Mouse (Mus musculus) MEL (cell line): ENCODE results near the gene Sh3glb1. TPM values are rescaled to one million over a fixed set of nuclear protein-coding genes. Genes with fewer than 3 reads are reported as not detected.

Source experiments
- DNase-seq: peaks from one replicate; pipeline ENCODE4 v3.0.0; 2011; ENCODE audit warnings: low read depth, low spot score
- H3K27ac ChIP-seq: 2 replicates; pipeline ENCODE4 v1.5.1; 2012; ENCODE audit warnings: low read depth, mild to moderate bottlenecking, control low read depth, low read length, moderate library complexity; ENCODE audit not compliant: control insufficient read depth
- H3K27me3 ChIP-seq, 2 experiments: fragments of 150-350 bp in 1 of 2; sonication (generic) in 1 of 2; 2 replicates each; pipeline ENCODE4 v1.6.1; 2012; ENCODE audit warnings: low read length in 2 of 2, mild to moderate bottlenecking in 2 of 2, improper control_type of control experiment in 1 of 2, moderate library complexity in 1 of 2; ENCODE audit not compliant: insufficient read depth in 2 of 2, control insufficient read depth in 1 of 2
- H3K36me3 ChIP-seq, 2 experiments: 2 replicates each; pipeline ENCODE4 v1.6.1; 2012 to 2014; ENCODE audit warnings: low read length in 2 of 2, improper control_type of control experiment in 1 of 2, inconsistent platforms in 1 of 2, mild to moderate bottlenecking in 1 of 2; ENCODE audit not compliant: insufficient read depth in 2 of 2, control insufficient read depth in 1 of 2
- H3K4me1 ChIP-seq, 2 experiments: fragments of 150-350 bp in 1 of 2; sonication (generic) in 1 of 2; 2 replicates each; pipeline ENCODE4 v1.6.1; 2012; ENCODE audit warnings: low read length in 2 of 2, improper control_type of control experiment in 1 of 2, mild to moderate bottlenecking in 1 of 2; ENCODE audit not compliant: insufficient read depth in 2 of 2, control insufficient read depth in 1 of 2
- H3K4me3 ChIP-seq, 2 experiments: fragments of 150-350 bp in 1 of 2; sonication (generic) in 1 of 2; 2 replicates each; pipeline ENCODE4 v1.5.1; 2012; ENCODE audit warnings: low read depth in 2 of 2, low read length in 2 of 2, mild to moderate bottlenecking in 2 of 2, moderate library complexity in 2 of 2, control low read depth in 1 of 2, improper control_type of control experiment in 1 of 2; ENCODE audit not compliant: control insufficient read depth in 1 of 2, insufficient read depth in 1 of 2
- H3K79me2 ChIP-seq: 2 replicates; pipeline ENCODE4 v1.6.1; 2012; ENCODE audit warnings: mild to moderate bottlenecking, low read length, moderate library complexity; ENCODE audit not compliant: control insufficient read depth, poor library complexity, insufficient read depth
- H3K9ac ChIP-seq: 2 replicates; pipeline ENCODE4 v1.6.1; 2012; ENCODE audit warnings: low read depth, mild to moderate bottlenecking, control low read depth, low read length, moderate library complexity; ENCODE audit not compliant: control insufficient read depth, poor library complexity, severe bottlenecking
- H3K9me3 ChIP-seq: fragments of 150-350 bp; sonication (generic); replicated peaks from 2 replicates; pipeline ENCODE4 v1.6.1; 2012; ENCODE audit warnings: mild to moderate bottlenecking, low read length, improper control_type of control experiment, moderate library complexity; ENCODE audit not compliant: insufficient read depth
- BHLHE40 ChIP-seq: IDR thresholded peaks from 2 replicates; pipeline ENCODE4 v1.6.1; 2012; ENCODE audit warnings: low read depth, mild to moderate bottlenecking, inconsistent platforms, low read length, improper control_type of control experiment, borderline replicate concordance
- CHD1 ChIP-seq: IDR thresholded peaks from 2 replicates; pipeline ENCODE4 v1.6.1; 2012; ENCODE audit warnings: low read depth, mild to moderate bottlenecking, inconsistent platforms, low read length, improper control_type of control experiment
- E2F4 ChIP-seq: IDR thresholded peaks from 2 replicates; pipeline ENCODE4 v1.6.1; 2011; ENCODE audit warnings: low read depth, low read length, improper control_type of control experiment, borderline replicate concordance
- ELF1 ChIP-seq: IDR thresholded peaks from 2 replicates; pipeline ENCODE4 v1.6.1; 2014; ENCODE audit warnings: low read depth, mild to moderate bottlenecking, inconsistent platforms, low read length, improper control_type of control experiment, moderate library complexity
- EP300 ChIP-seq, 2 experiments: IDR thresholded peaks; 2 replicates each; pipeline ENCODE4 v1.6.1; 2011; ENCODE audit warnings: improper control_type of control experiment in 2 of 2, low read length in 2 of 2, low read depth in 1 of 2, mild to moderate bottlenecking in 1 of 2
- GABPA ChIP-seq: IDR thresholded peaks from 2 replicates; pipeline ENCODE4 v1.6.1; 2012; ENCODE audit warnings: low read depth, mild to moderate bottlenecking, inconsistent platforms, low read length, improper control_type of control experiment, moderate library complexity
- GATA1 ChIP-seq: IDR thresholded peaks from 2 replicates; pipeline ENCODE4 v1.6.1; 2011; ENCODE audit warnings: low read depth, low read length, improper control_type of control experiment
- HCFC1 ChIP-seq: IDR thresholded peaks from 2 replicates; pipeline ENCODE4 v1.6.1; 2012; ENCODE audit warnings: low read depth, mild to moderate bottlenecking, inconsistent platforms, low read length, improper control_type of control experiment, moderate library complexity
- KAT2A ChIP-seq: conservative IDR thresholded peaks from 2 replicates; pipeline ENCODE4 v1.6.1; 2012; ENCODE audit warnings: low read depth, low read length, improper control_type of control experiment, inconsistent platforms
- MXI1 ChIP-seq: IDR thresholded peaks from 2 replicates; pipeline ENCODE4 v1.6.1; 2011; ENCODE audit warnings: mild to moderate bottlenecking, low read depth, low read length, improper control_type of control experiment
- MYB ChIP-seq: IDR thresholded peaks from 2 replicates; pipeline ENCODE4 v1.6.1; 2011; ENCODE audit warnings: mild to moderate bottlenecking, low read depth, low read length, improper control_type of control experiment
- NELFE ChIP-seq: IDR thresholded peaks from 2 replicates; pipeline ENCODE4 v1.6.1; 2011; ENCODE audit warnings: low read depth, low read length, improper control_type of control experiment
- POLR2A ChIP-seq, 2 experiments: IDR thresholded peaks; 2 replicates each; pipeline ENCODE4 v1.6.1; 2011 to 2012; ENCODE audit warnings: low read length in 2 of 2, mild to moderate bottlenecking in 2 of 2, control low read depth in 1 of 2, improper control_type of control experiment in 1 of 2, low read depth in 1 of 2, moderate library complexity in 1 of 2; ENCODE audit not compliant: control insufficient read depth in 1 of 2, insufficient read depth in 1 of 2, poor library complexity in 1 of 2
- POLR2AphosphoS5 ChIP-seq: IDR thresholded peaks from 2 replicates; pipeline ENCODE4 v1.6.1; 2012; ENCODE audit warnings: low read depth, borderline replicate concordance, mild to moderate bottlenecking, inconsistent platforms, low read length, moderate library complexity, mixed read lengths
- RCOR1 ChIP-seq: IDR thresholded peaks from 2 replicates; pipeline ENCODE4 v1.6.1; 2012; ENCODE audit warnings: low read depth, mild to moderate bottlenecking, inconsistent platforms, low read length, improper control_type of control experiment
- SIN3A ChIP-seq: IDR thresholded peaks from 2 replicates; pipeline ENCODE4 v1.6.1; 2012; ENCODE audit warnings: low read length, improper control_type of control experiment, inconsistent platforms
- SMC3 ChIP-seq: IDR thresholded peaks from 2 replicates; pipeline ENCODE4 v1.6.1; 2011; ENCODE audit warnings: low read depth, low read length, improper control_type of control experiment
- TBP ChIP-seq: IDR thresholded peaks from 2 replicates; pipeline ENCODE4 v1.8.0; 2011; ENCODE audit warnings: low read depth, low read length, improper control_type of control experiment
- TCF12 ChIP-seq: IDR thresholded peaks from 2 replicates; pipeline ENCODE4 v1.6.1; 2014; ENCODE audit warnings: low read depth, mild to moderate bottlenecking, inconsistent platforms, low read length, improper control_type of control experiment, moderate library complexity
- USF1 ChIP-seq: IDR thresholded peaks from 2 replicates; pipeline ENCODE4 v1.6.1; 2014; ENCODE audit warnings: low read depth, mild to moderate bottlenecking, inconsistent platforms, low read length, improper control_type of control experiment, moderate library complexity
- USF2 ChIP-seq, 2 experiments: IDR thresholded peaks; 2 replicates each; pipeline ENCODE4 v1.6.1; 2011 to 2012; ENCODE audit warnings: improper control_type of control experiment in 2 of 2, low read length in 2 of 2, borderline replicate concordance in 1 of 2, inconsistent platforms in 1 of 2, low read depth in 1 of 2, mild to moderate bottlenecking in 1 of 2; ENCODE audit not compliant: insufficient read depth in 1 of 2
- ZC3H11A ChIP-seq: IDR thresholded peaks from 2 replicates; pipeline ENCODE4 v1.6.1; 2012; ENCODE audit warnings: low read depth, mild to moderate bottlenecking, inconsistent platforms, low read length, improper control_type of control experiment
- ZMIZ1 ChIP-seq: IDR thresholded peaks from 2 replicates; pipeline ENCODE4 v1.6.1; 2012; ENCODE audit warnings: low read depth, mild to moderate bottlenecking, inconsistent platforms, low read length, improper control_type of control experiment, moderate library complexity
- ZNF384 ChIP-seq: IDR thresholded peaks from 2 replicates; pipeline ENCODE4 v1.6.1; 2012; ENCODE audit warnings: low read depth, mild to moderate bottlenecking, inconsistent platforms, low read length, improper control_type of control experiment
- polyA plus RNA-seq, 2 experiments: library from polyadenylated mRNA; stranded (reverse) in 1 of 2; unstranded in 1 of 2; fragments of >175 nt in 1 of 2; fragments of >200 nt in 1 of 2; gene quantifications; 2 replicates each; pipeline versions ENCODE4 v1.2.1 to v1.2.4; 2012; ENCODE audit warnings: low replicate concordance in 2 of 2, low read depth in 1 of 2; ENCODE audit not compliant: insufficient read length in 2 of 2, insufficient read depth in 1 of 2, missing spikeins in 1 of 2
- total RNA-seq: library from RNA; depleted of rRNA; stranded (reverse); fragments of 300-350 nt; gene quantifications from 2 replicates; pipeline ENCODE4 v1.2.3, GENCODE M21; 2012

The Sh3glb1 gene
- total and polyA plus RNA-seq, 3 experiments, result 33.9 to 89.2 (median 61.9) TPM

DNA sequence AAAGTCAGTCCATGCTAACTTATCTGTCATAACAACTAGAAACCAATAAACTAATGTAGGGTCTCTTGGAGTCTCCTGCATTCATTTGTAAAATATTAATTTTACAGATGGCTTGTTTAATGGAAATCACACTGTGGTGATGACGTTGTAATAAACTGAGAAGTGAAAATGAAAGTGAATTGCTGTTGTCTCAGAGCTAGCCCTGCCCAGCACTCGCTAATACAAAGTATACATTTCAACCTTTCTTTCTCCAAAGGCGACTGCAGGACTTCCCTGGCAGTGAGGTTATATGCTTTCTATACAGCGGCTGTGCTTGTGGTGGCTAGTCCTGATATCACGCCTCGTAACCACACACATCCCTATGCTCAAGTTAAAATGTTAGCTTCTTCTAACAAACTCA lies 16.2 kb downstream of the Sh3glb1 start:
- no peaks in the 10 kb centered on the region for H3K27me3 ChIP-seq
- H3K4me3 ChIP-seq, result no peak overlapping the region
- no peak for DNase-seq
- peaks cover 7 to 23% of the 10 kb centered on the region in 2 experiments for H3K36me3 ChIP-seq
- no peaks in the 10 kb centered on the region for H3K9me3 ChIP-seq
- H3K9ac ChIP-seq, result no peak overlapping the region
- no peak overlapping the region for H3K27ac ChIP-seq
- H3K4me1 ChIP-seq, result peaks cover 2 to 4% of the 10 kb centered on the region in 2 experiments
- H3K79me2 ChIP-seq, result no peaks in the 10 kb centered on the region; the same call in 1 of the 2 replicates
- no peak for TF ChIP-seq NELFE
- TF ChIP-seq SIN3A, result no peak
- TF ChIP-seq RCOR1, result no peak
- no peak for TF ChIP-seq MYB
- TF ChIP-seq TBP, result no peak
- no peak for TF ChIP-seq GABPA
- TF ChIP-seq CHD1, result no peak
- no peak for TF ChIP-seq POLR2AphosphoS5
- TF ChIP-seq MXI1, result no peak

DNA sequence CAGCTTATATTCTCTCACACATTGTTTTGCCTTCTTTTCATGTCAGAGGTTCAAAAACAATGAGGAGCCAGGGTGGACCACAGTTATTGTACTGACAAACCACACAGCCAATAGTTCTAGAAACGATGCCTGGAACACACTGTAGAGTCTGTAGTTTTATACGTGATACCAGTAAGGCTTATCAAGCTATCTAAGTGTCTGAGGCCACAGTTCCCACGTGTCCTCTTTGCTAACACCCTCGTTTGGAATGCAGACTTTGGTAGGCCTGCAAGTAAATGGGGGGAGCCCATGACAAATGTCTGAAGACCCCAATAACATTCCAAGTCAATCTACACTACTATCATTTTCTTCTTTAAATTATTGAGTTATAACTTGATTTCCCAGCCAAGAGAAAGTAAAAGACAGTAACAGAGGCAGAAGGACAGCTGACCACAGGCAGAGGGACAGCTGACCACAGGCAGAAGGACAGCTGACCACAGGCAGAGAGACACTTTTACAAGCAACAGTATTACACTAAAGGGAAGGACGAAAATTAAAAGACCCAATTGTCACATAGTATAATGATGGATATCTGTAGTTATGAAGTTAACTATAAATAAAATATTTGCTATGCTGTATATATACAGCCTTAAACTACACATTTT lies 21.2 kb downstream of the Sh3glb1 start:
- H3K4me1 ChIP-seq, result peaks cover 10 to 16% of the 10 kb centered on the region in 2 experiments
- H3K9me3 ChIP-seq, result no peaks in the 10 kb centered on the region
- no peaks in the 10 kb centered on the region; the same call in 1 of the 2 replicates for H3K79me2 ChIP-seq
- H3K27me3 ChIP-seq, result no peaks in the 10 kb centered on the region
- peaks cover 17 to 20% of the 10 kb centered on the region in 2 experiments for H3K36me3 ChIP-seq
- TF ChIP-seq USF1, result peak; percentile 52
- TF ChIP-seq NELFE, result no peak
- TF ChIP-seq ZNF384, result no peak
- H3K9ac ChIP-seq, result no peak overlapping the region
- no peak for DNase-seq
- H3K27ac ChIP-seq, result no peak overlapping the region
- no peak overlapping the region for H3K4me3 ChIP-seq

DNA sequence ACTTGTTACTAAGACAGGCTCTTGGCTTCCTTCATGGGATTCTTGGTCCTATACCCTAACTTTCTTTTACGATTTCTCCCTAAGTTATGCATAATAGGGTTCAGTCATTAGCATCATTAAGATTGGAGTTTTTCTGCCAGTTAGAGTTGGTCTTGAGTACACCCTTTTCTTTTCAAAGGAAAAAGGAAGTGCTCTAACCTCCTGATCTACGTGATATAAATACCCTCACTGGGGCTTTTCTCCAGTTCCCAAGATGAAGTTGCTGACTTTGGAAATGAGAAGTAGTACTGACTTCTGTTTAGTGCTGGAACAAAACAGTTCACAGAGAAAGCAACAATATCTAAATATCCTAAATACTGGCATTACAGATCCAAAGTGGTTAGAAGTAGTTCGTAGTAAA lies 22.2 kb downstream of the Sh3glb1 start:
- no peaks in the 10 kb centered on the region for H3K27me3 ChIP-seq
- H3K9me3 ChIP-seq, result no peaks in the 10 kb centered on the region
- H3K4me3 ChIP-seq, result no peak overlapping the region
- DNase-seq, result peak; percentile 72
- H3K79me2 ChIP-seq, result no peaks in the 10 kb centered on the region; the same call in 1 of the 2 replicates
- H3K36me3 ChIP-seq, result peaks cover 18 to 20% of the 10 kb centered on the region in 2 experiments
- peaks cover 10 to 16% of the 10 kb centered on the region in 2 experiments for H3K4me1 ChIP-seq
- no peak overlapping the region for H3K9ac ChIP-seq
- H3K27ac ChIP-seq, result no peak overlapping the region
- TF ChIP-seq MXI1 (no peak), TCF12 (no peak), ZMIZ1 (no peak), TBP (no peak), HCFC1 (no peak), RCOR1 (0 out of 2 replicates have a peak, but pooled peaks have one; percentile 44), SIN3A (peak; percentile 34), EP300 (IDR thresholded peaks at IDR 0.05; ENCODE audit: low read depth in 1 of 2, low read length in 2 of 2) (peak; percentile 35 to 63; a peak in 1 of 4 replicates), ZC3H11A (no peak), ELF1 (no peak), SMC3 (no peak), MYB (no peak), POLR2AphosphoS5 (no peak), NELFE (no peak), GATA1 (0 out of 2 replicates have a peak, but pooled peaks have one; percentile 23), CHD1 (no peak), BHLHE40 (no peak), POLR2A (IDR thresholded peaks at IDR 0.05; ENCODE audit: control insufficient read depth in 1 of 2, insufficient read depth in 1 of 2, low read depth in 1 of 2, low read length in 2 of 2, poor library complexity in 1 of 2) (no peak), E2F4 (no peak), USF2 (IDR thresholded peaks at IDR 0.05; ENCODE audit: borderline replicate concordance in 1 of 2, insufficient read depth in 1 of 2, low read depth in 1 of 2, low read length in 2 of 2) (no peak), KAT2A (no peak)
